Mouse (Mus musculus) thymus, adult 2 months (tissue): Measurements from ENCODE around the gene Bag3.

Source experiments
- CTCF ChIP-seq: fragments of 200-500 bp; IDR thresholded peaks from 2 replicates; pipeline ENCODE4 v1.5.1; 2012; ENCODE audit warnings: mild to moderate bottlenecking, control low read depth, low read length, moderate library complexity, borderline replicate concordance; ENCODE audit not compliant: control insufficient read depth, poor library complexity, insufficient read depth; ENCODE audit errors: extremely low read depth
- POLR2A ChIP-seq: fragments of 200-500 bp; IDR thresholded peaks from 2 replicates; pipeline ENCODE4 v1.6.1; 2012; ENCODE audit warnings: mild to moderate bottlenecking, low read length, control low read depth, moderate library complexity; ENCODE audit not compliant: control insufficient read depth, poor library complexity, insufficient read depth; ENCODE audit errors: extremely low read depth

- TF ChIP-seq POLR2A (no peak), CTCF (no peak)
Observed at GRCm38 (mm10) chr7:128555141-128555750, 31.8 kb downstream of the Bag3 start.
